Mouse (Mus musculus): ENCODE measurements around the gene Elmod3.

- TF ChIP-seq CTCF (IDR thresholded peaks at IDR 0.05; ENCODE audit: borderline replicate concordance, insufficient read depth, low read depth, low read length) (no peak), POLR2A (IDR thresholded peaks at IDR 0.05; ENCODE audit: borderline replicate concordance, insufficient read depth, low read length) (no peak)
Observed at GRCm38 (mm10) chr6:72593914-72594313, 4.3 kb downstream of the Elmod3 start.

Measured in cerebellum, adult 2 months (tissue).